Mouse (Mus musculus): ENCODE results near the gene Grifin. TPM values are rescaled to one million over a fixed set of nuclear protein-coding genes. Genes with fewer than 3 reads are reported as not detected.

The Grifin gene
- total RNA-seq, 1 experiment from 2014 or later, result not detected

DNA sequence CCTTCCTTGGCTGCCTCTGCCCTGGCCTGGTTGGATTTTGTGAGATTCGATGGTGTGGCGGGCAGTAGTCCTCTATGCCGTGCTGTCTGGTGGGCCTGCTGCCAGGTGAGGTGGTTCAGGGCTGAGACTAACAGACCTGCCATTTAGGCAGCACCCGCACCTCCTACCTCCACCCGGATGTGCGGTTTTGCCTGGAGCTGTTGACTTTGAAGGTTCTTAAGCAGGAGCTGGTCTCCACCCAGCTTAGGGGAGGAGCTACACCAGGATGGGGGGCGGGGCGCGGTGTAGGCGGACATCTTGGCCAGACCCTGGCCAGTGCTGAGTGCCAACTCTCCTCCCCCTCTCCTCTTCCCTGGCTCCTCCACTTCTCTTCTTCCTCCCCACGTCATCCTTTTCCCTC is 2.5 kb upstream of the Grifin start:
- peak; percentile 75 to 80 for ATAC-seq (replicated peaks in 1 of 2; ENCODE audit: insufficient read depth in 1 of 2, low FRiP score in 2 of 2, low TSS enrichment in 1 of 2, low read depth in 1 of 2, poor library complexity in 2 of 2, severe bottlenecking in 2 of 2)

DNA sequence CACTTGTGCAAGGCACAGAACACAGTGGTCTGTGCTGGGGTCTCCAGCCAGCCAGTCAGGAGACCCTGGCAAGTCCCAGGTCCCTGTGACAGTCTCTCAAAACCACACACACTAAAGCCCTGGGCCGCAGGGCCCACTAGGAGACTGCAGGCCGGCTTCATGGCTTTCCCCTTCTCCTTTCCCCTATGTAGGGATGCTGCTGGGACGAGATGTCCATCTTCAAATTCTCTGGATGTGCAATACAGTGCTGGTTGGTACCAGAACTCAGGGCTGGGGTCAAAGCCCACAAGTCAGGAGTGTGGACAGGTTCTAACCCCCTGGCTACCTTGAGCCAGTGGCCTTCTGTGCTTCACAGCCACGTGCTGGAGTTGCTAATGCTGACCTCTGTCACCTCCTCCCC is 1.4 kb upstream of the Grifin start:
- ATAC-seq (replicated peaks in 1 of 2; ENCODE audit: insufficient read depth in 1 of 2, low FRiP score in 2 of 2, low TSS enrichment in 1 of 2, low read depth in 1 of 2, poor library complexity in 2 of 2, severe bottlenecking in 2 of 2), result no peak

DNA sequence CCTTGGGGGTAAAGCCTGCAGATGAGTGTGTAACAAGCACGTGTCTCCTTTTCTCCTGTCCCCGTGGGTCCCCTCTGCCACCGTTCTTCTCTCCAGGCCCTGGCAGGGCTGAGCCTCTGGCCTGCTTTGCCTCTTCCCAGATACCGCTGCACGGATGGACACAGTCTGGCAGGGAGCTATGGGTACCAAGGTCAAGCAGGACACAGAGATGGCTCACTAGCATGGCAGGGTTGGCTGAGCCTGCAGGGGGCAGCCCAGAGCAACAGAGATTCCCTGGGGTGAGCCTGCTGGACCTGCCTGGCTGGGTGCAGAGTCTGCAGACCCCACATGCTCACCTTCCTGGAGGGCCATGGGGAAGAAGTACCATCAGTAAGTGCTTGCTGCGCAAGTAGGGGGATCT is 985 bp upstream of the Grifin start:
- ATAC-seq (replicated peaks in 1 of 2; ENCODE audit: insufficient read depth in 1 of 2, low FRiP score in 2 of 2, low TSS enrichment in 1 of 2, low read depth in 1 of 2, poor library complexity in 2 of 2, severe bottlenecking in 2 of 2), result no peak

DNA sequence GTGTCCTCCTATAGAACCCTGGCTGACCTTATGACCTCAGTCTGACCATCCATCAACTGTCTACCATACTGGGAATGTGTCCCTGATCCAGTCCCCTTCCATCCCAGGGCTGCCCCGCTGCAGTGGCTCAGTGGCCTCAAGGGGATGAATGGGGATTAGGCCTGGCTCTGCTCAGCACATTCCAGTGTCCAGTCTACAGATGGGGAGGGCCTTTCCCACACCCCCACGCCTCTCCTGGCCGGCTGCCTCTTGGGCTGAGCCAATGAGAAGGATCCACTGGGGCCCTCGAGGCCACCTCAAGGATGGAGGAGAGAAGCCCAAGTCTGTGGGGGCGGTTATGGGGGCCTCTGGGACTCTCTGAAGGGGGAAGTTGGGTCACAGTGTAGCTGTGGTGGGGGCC is 580 bp upstream of the Grifin start:
- ATAC-seq (replicated peaks in 1 of 2; ENCODE audit: insufficient read depth in 1 of 2, low FRiP score in 2 of 2, low TSS enrichment in 1 of 2, low read depth in 1 of 2, poor library complexity in 2 of 2, severe bottlenecking in 2 of 2), result no peak

DNA sequence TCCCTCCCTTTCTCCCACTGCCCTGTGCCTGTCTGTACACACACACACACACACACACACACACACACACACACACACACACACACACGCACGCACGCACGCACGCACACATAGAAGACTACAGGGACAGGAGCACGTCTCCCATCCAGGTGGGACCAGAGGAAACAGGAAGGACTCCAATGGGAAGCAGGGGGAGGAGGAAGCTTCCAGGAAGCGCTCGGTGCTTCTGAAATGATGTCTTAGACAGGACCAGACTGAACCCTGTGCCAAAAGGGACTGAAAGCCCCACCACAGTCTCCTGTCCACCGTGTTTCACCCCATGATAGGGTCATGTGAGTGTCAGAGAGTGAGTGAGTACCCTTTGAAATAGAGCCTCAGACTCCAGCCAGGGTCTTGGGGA is 2.3 kb downstream of the Grifin start:
- no peak for ATAC-seq (replicated peaks in 1 of 2; ENCODE audit: insufficient read depth in 1 of 2, low FRiP score in 2 of 2, low TSS enrichment in 1 of 2, low read depth in 1 of 2, poor library complexity in 2 of 2, severe bottlenecking in 2 of 2)

DNA sequence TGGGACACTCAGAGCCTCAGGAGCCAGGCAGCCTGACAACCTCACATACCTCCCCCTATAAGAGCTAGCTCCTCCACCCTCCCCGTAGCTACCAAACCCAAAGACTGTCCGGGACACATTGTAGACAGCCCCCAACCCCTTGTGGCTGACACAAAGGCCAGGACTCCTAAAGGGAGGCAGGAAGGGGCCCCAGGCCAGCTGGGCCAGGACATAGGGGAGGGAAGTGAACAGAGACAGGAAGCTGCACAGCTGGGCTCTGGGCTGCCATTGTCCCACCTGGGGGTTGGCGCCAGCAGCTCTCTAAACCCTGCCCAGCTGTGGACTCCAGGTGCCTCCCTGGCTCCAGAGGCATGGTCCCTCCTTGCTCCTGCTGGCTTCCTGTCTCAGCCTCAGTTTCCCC is 8.0 kb downstream of the Grifin start:
- ATAC-seq (replicated peaks in 1 of 2; ENCODE audit: insufficient read depth in 1 of 2, low FRiP score in 2 of 2, low TSS enrichment in 1 of 2, low read depth in 1 of 2, poor library complexity in 2 of 2, severe bottlenecking in 2 of 2), result no peak

DNA sequence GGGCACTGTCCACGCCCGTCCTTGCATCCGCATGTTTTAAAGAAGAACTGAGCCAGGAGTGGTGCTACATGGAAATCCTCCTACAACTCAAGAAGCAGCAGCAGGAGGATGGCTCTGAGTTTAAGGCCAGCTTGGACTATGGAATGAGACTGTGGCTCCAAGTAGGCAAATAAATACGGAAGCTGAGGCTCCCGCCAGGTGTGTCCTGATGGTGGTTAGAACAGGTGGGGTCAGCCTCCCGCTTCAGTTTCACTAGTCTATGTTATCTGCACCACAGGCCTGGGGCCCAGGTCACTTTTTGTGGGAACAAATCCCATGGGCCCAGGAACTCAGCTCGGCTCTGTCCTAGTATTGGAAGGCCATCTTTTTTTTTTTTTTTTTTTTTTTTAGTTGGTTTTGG is 11.2 kb downstream of the Grifin start:
- ATAC-seq (replicated peaks in 1 of 2; ENCODE audit: insufficient read depth in 1 of 2, low FRiP score in 2 of 2, low TSS enrichment in 1 of 2, low read depth in 1 of 2, poor library complexity in 2 of 2, severe bottlenecking in 2 of 2), result no peak

DNA sequence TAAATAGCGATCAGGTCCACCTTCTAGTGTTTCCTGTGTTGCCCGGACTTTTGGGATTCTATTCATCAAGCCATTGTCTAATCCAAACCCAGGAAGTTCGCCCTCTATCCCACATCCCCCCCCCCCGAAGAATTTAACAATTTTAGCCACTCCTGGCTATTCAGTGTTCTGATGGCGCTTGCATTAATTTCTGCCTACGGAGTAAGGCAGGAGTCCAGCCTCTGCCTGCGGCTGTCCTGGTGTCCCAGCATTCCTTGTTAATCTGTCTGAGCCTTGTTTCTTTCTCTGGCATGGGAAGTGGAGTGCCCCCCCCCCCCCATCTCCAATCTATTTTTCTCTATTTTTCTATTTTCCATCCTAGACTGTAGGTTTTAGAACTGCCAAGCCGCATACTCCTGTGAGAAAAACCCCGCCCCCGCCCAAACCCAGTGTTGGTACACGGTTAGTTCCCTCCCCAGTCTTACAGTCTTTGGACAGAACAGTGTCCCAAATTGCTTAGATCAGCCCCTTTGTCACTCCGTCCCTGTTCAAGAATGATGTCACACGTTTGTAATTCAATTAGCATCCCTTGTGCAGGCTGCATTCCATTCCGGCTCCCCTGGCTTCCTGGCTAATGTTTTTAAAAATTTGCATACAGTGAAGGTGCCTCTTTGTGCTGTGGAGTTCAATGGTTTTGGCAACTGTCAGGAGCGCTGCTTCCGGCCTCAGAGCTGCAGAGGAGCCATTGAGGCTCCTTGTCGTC is 15.4 kb downstream of the Grifin start:
- no peak for ATAC-seq (replicated peaks in 1 of 2; ENCODE audit: insufficient read depth in 1 of 2, low FRiP score in 2 of 2, low TSS enrichment in 1 of 2, low read depth in 1 of 2, poor library complexity in 2 of 2, severe bottlenecking in 2 of 2)

DNA sequence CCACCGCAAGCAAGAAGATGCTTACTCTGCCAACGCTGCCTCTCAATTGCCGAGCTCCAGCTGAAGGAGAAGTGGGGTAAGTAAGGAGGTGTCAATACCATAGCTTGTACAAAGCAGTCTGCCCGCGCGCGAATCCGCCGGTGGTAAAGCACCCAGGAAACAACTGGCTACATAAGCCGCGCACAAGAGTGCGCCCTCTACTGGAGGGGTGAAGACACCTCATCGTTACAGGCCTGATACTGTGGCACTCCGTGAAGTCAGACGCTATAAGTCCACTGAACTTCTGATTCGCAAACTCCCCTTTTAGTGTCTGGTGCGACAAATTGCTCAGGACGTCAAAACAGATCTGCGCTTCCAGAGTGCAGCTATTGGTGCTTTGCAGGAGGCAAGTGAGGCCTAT is 18.5 kb downstream of the Grifin start:
- no peak for ATAC-seq (replicated peaks in 1 of 2; ENCODE audit: insufficient read depth in 1 of 2, low FRiP score in 2 of 2, low TSS enrichment in 1 of 2, low read depth in 1 of 2, poor library complexity in 2 of 2, severe bottlenecking in 2 of 2)

DNA sequence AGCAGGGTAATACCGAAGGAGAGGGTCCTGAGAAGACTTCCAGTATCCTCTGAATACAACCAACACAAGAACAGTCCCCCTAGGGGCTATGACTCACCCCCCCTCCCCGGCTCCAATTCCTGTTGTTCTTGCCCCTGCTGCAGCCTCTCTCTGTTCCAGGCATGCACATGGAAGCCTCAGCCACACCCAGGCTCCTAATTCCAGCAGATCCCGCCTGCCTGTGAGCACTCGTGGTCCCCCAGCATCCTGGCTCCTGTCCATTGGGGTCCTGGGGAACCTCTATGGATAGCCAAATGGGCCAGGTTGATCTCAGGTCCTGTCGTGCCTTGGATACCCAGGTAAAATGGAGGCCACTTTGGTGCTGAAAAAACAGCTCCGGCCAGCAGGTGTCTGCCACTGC is 19.2 kb downstream of the Grifin start:
- no peak for ATAC-seq (replicated peaks in 1 of 2; ENCODE audit: insufficient read depth in 1 of 2, low FRiP score in 2 of 2, low TSS enrichment in 1 of 2, low read depth in 1 of 2, poor library complexity in 2 of 2, severe bottlenecking in 2 of 2)

DNA sequence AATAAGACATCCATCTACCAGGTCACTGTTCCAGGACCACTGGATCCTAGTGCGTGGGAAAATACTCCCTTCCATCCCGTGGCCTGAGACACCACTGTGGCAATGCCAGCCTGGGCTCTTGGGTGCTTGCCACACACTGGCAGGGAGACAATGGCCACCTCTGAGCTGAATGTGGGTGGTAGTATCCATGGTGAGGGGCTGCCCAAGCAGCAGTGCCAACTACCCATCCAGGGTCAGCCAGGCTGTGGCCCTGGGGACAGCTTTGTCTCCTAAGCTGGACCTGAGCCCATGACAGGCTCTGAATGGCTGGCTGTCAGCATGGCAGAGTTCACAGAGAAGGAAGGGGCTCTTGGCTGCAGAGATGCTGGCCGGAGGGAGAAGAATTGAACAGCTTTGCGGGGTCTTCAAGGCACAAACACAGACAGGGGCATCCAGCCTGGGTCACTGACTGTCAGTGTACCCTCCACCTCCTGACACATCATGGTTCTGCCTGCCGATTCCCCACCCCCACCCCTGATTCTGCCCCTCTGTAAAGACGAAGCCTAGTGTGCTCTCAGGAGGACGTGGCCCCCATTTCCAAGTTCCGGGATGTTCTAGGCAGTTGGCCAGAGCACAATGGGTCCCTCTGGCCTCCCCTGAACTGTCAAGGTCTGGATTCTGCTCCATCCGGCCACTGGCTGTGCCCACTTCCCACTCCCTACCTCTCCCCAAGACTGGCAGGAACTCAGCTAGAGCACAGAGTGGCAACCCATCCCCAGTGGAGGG is 21.9 kb downstream of the Grifin start:
- ATAC-seq (replicated peaks in 1 of 2; ENCODE audit: insufficient read depth in 1 of 2, low FRiP score in 2 of 2, low TSS enrichment in 1 of 2, low read depth in 1 of 2, poor library complexity in 2 of 2, severe bottlenecking in 2 of 2), result no peak

DNA sequence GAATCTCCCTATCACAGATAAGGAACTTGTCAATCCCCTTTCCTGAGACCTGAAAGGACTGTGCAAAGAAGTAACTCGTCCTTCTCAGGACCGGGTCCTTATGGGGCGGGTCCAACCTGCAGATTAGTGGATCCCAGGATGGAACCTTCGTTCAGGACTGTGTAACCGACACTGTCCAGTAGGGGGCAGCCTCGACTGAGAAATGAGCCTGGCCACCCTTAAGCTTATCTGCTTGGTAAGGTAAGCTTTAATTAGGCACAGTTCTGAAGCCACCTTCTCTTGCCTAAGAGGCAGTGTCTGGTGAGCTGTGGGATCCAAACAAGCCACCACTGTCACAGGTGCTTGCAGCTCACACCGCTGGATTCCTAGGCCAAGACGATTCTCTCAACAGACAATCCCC is 24.8 kb downstream of the Grifin start:
- peak; percentile 73 to 83 for ATAC-seq (replicated peaks in 1 of 2; ENCODE audit: insufficient read depth in 1 of 2, low FRiP score in 2 of 2, low TSS enrichment in 1 of 2, low read depth in 1 of 2, poor library complexity in 2 of 2, severe bottlenecking in 2 of 2)

DNA sequence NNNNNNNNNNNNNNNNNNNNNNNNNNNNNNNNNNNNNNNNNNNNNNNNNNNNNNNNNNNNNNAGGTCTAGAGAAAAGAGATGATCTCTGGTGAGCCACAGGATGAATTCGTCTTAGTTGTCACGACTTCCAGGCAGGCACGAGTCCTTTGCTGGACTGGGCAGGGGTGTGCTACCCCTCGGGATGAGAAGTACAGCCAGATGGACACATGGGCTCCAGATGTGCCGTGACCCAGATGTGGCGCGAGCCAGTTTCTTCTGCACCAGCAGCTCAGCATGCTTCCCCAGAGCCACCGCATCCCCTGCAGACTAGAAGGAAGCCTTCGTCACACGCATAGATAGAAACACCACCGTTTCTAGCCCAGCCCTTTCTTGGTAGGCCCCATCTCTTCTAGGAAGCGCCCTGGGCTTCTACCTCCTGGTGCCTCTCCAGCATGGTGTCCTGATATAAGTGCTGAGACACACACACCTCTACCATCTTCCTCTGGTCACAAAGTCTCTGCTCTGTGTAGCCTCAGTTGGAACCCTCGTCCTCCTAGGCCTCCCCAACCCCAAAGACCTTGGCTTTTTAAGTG is 26.7 kb downstream of the Grifin start:
- no peak for ATAC-seq (replicated peaks in 1 of 2; ENCODE audit: insufficient read depth in 1 of 2, low FRiP score in 2 of 2, low TSS enrichment in 1 of 2, low read depth in 1 of 2, poor library complexity in 2 of 2, severe bottlenecking in 2 of 2)

DNA sequence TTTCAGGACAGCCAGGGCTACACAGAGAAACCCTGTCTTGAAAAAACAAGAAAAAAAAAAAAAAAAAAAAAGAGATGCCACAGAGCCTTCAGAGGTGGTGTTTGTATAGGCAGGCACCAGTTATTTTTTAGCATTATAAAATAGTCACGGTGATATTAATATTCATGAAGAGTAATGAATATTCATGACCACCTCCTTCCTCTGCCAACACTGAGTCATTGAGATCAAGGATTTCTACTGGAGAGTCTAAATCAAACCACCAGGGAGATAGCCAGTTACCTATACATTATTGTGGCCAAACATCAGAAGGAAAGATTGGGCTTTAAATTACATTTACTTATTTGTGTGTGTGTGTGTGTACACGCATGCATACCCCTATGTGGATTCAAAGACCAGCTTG is 38.1 kb downstream of the Grifin start:
- ATAC-seq (replicated peaks in 1 of 2; ENCODE audit: insufficient read depth in 1 of 2, low FRiP score in 2 of 2, low TSS enrichment in 1 of 2, low read depth in 1 of 2, poor library complexity in 2 of 2, severe bottlenecking in 2 of 2), result no peak

DNA sequence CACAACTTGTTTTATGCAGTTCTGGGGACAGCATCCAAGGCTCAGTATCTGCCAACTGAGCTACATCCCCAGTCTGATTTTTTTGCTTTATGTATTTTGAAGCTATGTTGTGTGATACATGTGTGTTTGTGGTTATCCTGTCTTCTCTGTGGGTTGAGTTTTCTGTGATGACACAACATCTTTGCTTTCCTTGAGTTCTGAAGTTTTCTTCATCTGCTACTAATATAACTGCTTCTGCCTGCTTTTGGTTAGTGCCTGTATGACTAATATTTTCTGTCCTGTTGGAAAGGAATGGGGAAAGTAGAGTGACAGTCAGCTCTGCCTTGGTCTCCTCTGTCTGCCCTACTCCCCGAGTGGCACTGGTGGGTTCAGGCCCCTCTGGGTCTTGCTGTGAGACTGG is 43.7 kb downstream of the Grifin start:
- ATAC-seq (replicated peaks in 1 of 2; ENCODE audit: insufficient read depth in 1 of 2, low FRiP score in 2 of 2, low TSS enrichment in 1 of 2, low read depth in 1 of 2, poor library complexity in 2 of 2, severe bottlenecking in 2 of 2), result no peak

DNA sequence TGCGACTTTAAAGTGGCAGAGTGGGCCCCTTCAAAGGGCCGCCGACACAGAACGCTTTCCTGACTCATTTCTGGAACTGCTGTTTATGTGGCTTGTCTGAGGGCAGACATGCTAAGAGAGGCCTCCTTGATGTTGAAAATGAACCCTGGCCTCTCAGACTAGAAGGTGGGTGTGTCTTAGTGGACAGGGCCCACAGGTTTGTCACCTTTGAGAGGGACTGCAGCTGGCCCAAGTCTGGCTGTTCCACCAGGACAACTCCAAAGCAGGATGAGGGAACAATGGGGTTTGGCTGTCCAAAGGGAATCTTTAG is 47.0 kb downstream of the Grifin start:
- no peak for ATAC-seq (replicated peaks in 1 of 2; ENCODE audit: insufficient read depth in 1 of 2, low FRiP score in 2 of 2, low TSS enrichment in 1 of 2, low read depth in 1 of 2, poor library complexity in 2 of 2, severe bottlenecking in 2 of 2)

DNA sequence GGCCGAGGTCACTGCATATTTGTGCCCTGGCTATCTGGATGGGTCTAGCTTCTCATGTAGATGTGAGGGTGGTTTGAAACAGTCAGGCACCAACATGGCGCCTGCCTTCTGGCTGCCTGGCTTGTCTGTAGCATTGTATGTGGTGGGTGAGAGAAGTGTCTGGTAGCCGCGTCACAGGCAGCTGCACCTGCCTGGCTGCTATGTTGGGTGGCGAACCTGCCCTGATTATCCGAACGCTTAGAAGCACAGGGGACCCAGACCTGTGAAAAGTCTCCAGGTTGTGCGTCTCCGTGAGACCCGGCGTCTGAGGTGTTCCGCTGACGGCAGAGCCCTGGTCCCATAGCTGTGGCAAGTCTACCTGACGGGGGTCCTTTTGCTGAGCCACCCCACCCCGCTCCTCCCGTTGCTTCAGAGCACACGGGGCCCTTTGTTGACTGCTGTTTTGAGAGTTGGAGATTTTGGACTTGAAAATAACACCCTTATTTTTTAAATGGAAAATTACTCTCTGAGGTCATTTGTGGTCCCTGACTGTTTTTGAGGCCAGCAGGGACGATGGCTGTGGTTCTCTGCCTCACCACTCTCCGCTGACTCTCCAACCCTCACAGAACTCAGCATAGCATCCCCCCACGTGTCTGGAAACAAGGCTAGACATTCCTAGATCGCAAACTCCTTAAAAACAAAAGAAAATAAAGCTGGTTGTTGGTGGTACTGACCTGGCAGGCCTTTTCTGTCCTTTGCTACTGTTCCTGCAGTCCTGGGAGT is 47.5 kb downstream of the Grifin start:
- ATAC-seq (replicated peaks in 1 of 2; ENCODE audit: insufficient read depth in 1 of 2, low FRiP score in 2 of 2, low TSS enrichment in 1 of 2, low read depth in 1 of 2, poor library complexity in 2 of 2, severe bottlenecking in 2 of 2), result 0 out of 4 replicates have a peak, but pooled peaks have one; percentile 9 to 33

All from hematopoietic stem cell, adult 5-6 weeks (primary cell).